Mouse (Mus musculus) kidney, embryonic 16.5 days (tissue): ENCODE results near the gene Traf3ip2. TPM values are rescaled to one million over a fixed set of nuclear protein-coding genes. Genes with fewer than 3 reads are reported as not detected.

Experiments used
- ATAC-seq: fragments of 200-750 bp; cut with Nextera tagmentation; 2 replicates; pipeline ENCODE4 v1.8.0; 2017; ENCODE audit warnings: moderate TSS enrichment; ENCODE audit not compliant: low FRiP score, low TSS enrichment
- H3K27ac ChIP-seq: fragments of 300-500 bp; sonication (generic); 2 replicates; pipeline ENCODE4 v1.5.1; 2014; ENCODE audit warnings: low read length
- H3K27me3 ChIP-seq: fragments of 300-500 bp; sonication (generic); 2 replicates; pipeline ENCODE4 v1.6.1; 2014; ENCODE audit warnings: low read length, control low read depth, mixed read lengths; ENCODE audit not compliant: insufficient read depth
- H3K36me3 ChIP-seq: fragments of 300-500 bp; sonication (generic); 2 replicates; pipeline ENCODE4 v1.6.1; 2014; ENCODE audit warnings: low read length, control low read depth, mixed read lengths; ENCODE audit not compliant: insufficient read depth
- H3K4me1 ChIP-seq: fragments of 300-500 bp; sonication (generic); 2 replicates; pipeline ENCODE4 v1.6.1; 2014; ENCODE audit warnings: low read length, control low read depth, mixed read lengths; ENCODE audit not compliant: insufficient read depth
- H3K4me2 ChIP-seq: fragments of 300-500 bp; sonication (generic); replicated peaks from 2 replicates; pipeline ENCODE4 v1.6.1; 2014; ENCODE audit warnings: low read depth, low read length
- H3K4me3 ChIP-seq: fragments of 300-500 bp; sonication (generic); 2 replicates; pipeline ENCODE4 v1.5.1; 2014; ENCODE audit warnings: mild to moderate bottlenecking, low read length
- H3K9ac ChIP-seq: fragments of 300-500 bp; sonication (generic); replicated peaks from 2 replicates; pipeline ENCODE4 v1.6.1; 2014; ENCODE audit warnings: low read length
- H3K9me3 ChIP-seq: fragments of 300-500 bp; sonication (generic); 2 replicates; pipeline ENCODE4 v1.6.1; 2016; ENCODE audit warnings: low read length, control low read depth
- WGBS: fragments of 180-500 bp; shearing (Covaris S2); extraction: QIAGEN DNeasy Blood & Tissue Kit; methylation state at CpG from one replicate; pipeline ENCODE4 v1.1.7; 2014; 5-methylcytosine and 5-hydroxymethylcytosine counted together
- polyA plus RNA-seq: library from polyadenylated mRNA; unstranded; fragments of >200 nt; fragmentation: Nextera tagmentation; extraction: Ambion mirVana; gene quantifications from 2 replicates; pipeline ENCODE4 v1.2.1, GENCODE M21; 2015

Traf3ip2 gene
- polyA plus RNA-seq, 1 experiment from 2014 or later: 18.9 TPM

DNA sequence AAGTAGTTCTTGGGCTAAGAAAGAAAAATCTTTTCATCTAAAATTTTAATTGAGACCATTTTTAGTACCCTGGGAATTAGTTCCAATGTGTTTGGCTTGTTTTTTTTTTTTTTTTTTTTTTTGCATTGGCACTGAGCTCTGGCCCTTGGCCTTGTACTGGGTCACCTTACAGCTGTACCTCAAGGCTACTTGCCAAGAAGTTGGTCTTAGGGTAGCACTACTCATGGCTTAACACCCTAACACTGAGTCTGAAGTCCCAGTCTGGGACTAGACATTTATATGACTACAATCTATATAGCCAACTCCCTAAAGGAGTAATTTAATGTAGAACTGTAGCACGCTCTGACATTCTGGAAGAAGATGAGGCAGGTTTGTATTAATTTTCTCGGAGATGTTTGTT lies 69.8 kb downstream of the Traf3ip2 start:
- no peak for ATAC-seq
- Histone ChIP-seq H3K27me3 (no peaks in the 10 kb centered on the region), H3K4me2 (no peak overlapping the region), H3K27ac (no peak overlapping the region), H3K4me1 (peaks cover 3% of the 10 kb centered on the region; the same call in 1 of the 2 replicates), H3K9me3 (no peaks in the 10 kb centered on the region), H3K36me3 (no peaks in the 10 kb centered on the region), H3K9ac (no peak overlapping the region), H3K4me3 (no peak overlapping the region)
- WGBS: 68% methylated on average over 2 of the region's 2 CpGs

DNA sequence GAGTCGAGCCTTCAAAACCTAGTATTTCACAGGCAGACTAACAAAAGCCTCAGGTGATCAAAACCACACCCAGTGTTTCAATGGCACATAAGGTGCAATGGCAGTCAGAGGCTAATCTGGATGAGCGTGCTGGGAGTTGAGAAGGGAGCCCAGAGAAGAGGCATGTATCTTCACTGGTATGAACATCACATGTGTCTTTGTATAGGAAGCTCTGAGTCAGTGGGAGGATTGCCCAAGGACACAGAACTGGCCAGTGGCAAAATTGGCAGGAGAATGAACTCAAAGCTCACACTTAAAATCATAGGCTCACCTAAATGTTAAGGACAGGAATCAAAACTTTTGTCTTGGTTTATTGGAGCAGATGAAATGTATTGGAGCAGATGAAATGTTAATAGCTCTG lies 70.7 kb downstream of the Traf3ip2 start:
- 88% methylated on average over 2 of the region's 2 CpGs for WGBS
- no peak for ATAC-seq

DNA sequence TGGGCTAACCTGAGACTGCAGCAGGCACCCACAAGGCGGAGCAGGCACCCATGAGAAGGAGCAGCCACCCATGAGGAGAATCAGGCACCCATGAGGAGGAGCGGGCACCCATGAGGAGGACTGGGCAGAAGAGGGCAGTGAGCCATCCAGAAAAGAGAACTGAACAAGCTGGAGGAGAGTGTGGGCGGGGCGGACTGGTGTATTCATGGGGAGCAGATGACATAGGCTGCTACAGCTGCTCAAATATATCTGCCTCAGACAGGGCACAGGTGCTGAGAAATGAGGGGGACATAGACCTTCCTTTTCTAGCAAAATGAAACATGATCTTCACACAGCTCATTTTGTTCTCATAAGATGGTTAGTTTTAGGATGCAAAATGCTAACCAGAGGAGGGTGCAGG lies 74.1 kb downstream of the Traf3ip2 start:
- 93% methylated on average over 4 of the region's 4 CpGs for WGBS
- H3K27me3 ChIP-seq: no peaks in the 10 kb centered on the region
- no peak for ATAC-seq

More for the DNA sequence above, 70.7 kb downstream of the Traf3ip2 start:
- Histone ChIP-seq H3K27me3 (no peaks in the 10 kb centered on the region), H3K9ac (no peak overlapping the region), H3K4me2 (no peak overlapping the region), H3K36me3 (no peaks in the 10 kb centered on the region), H3K4me1 (peaks cover 7% of the 10 kb centered on the region), H3K9me3 (no peaks in the 10 kb centered on the region), H3K27ac (no peak overlapping the region), H3K4me3 (no peak overlapping the region)

DNA sequence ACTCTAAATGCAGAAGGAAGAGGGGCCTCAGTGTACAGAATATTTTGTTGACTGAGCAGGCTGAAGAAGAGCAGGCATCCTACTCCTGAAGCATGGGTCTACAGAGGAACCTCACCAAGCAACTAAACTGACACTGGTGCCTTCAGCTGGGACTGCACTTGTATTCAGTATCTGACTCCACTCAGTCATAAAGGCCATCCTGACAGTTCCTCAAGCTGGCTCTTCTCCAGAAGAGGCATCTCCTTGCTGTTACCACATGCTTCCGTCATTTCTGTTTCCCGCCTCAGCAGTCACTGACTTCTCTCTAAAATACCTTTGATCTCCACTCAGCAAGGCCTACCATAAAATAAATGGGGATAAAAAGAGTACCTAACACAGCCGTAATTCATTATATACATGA lies 75.1 kb downstream of the Traf3ip2 start:
- no peak for ATAC-seq
- H3K27ac ChIP-seq: no peak overlapping the region
- H3K36me3 ChIP-seq: no peaks in the 10 kb centered on the region
- no peak overlapping the region for H3K4me2 ChIP-seq
- WGBS: 60% methylated on average over 3 of the region's 3 CpGs
- H3K4me1 ChIP-seq: peaks cover 13% of the 10 kb centered on the region
- H3K9ac ChIP-seq: no peak overlapping the region
- no peaks in the 10 kb centered on the region for H3K27me3 ChIP-seq
- H3K4me3 ChIP-seq: no peak overlapping the region
- no peaks in the 10 kb centered on the region for H3K9me3 ChIP-seq

More for the DNA sequence above, 74.1 kb downstream of the Traf3ip2 start:
- H3K36me3 ChIP-seq: no peaks in the 10 kb centered on the region
- peaks cover 12% of the 10 kb centered on the region for H3K4me1 ChIP-seq
- no peak overlapping the region for H3K4me3 ChIP-seq
- no peak overlapping the region for H3K9ac ChIP-seq
- H3K9me3 ChIP-seq: no peaks in the 10 kb centered on the region
- H3K27ac ChIP-seq: no peak overlapping the region
- no peak overlapping the region for H3K4me2 ChIP-seq

DNA sequence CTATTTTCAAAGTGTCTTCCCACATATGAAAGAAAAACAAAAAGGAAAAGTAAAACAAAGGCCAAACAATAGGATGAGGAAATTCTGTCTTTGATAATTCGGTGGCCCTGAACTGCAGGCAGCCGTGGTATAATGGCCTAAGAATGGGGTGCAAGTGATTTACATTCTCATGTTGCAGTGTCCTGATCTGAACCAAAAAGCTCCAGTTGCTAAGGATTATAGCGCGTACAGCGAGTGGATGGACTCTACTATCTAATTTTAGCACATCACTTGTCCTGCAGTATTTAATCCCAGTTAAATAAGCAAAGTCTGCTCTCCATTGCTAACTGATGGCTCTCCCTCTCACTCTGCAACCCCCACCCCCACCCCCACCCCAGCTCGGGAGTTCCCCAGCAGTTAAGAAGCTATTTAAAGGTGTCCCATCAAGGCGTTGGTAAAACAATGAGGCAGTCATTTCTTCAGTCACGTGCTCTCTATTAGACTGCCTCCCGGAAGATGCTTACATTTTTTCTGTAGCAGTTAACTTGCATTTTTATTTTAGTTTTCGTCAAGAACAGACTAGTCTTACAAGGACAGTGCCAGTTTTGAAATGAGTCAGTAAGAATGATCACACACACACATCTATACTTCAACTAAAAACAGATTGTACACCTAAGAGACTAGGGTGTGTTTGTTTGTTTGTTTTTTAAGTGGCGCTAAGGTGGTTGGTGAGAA lies 78.8 kb downstream of the Traf3ip2 start:
- ATAC-seq: no peak
- no peak overlapping the region for H3K4me2 ChIP-seq
- no peak overlapping the region for H3K4me3 ChIP-seq
- H3K27me3 ChIP-seq: no peaks in the 10 kb centered on the region
- H3K36me3 ChIP-seq: no peaks in the 10 kb centered on the region
- no peaks in the 10 kb centered on the region for H3K9me3 ChIP-seq
- H3K4me1 ChIP-seq: peaks cover 10% of the 10 kb centered on the region
- no peak overlapping the region for H3K27ac ChIP-seq
- 47% methylated on average over 11 of the region's 11 CpGs for WGBS
- no peak overlapping the region for H3K9ac ChIP-seq

DNA sequence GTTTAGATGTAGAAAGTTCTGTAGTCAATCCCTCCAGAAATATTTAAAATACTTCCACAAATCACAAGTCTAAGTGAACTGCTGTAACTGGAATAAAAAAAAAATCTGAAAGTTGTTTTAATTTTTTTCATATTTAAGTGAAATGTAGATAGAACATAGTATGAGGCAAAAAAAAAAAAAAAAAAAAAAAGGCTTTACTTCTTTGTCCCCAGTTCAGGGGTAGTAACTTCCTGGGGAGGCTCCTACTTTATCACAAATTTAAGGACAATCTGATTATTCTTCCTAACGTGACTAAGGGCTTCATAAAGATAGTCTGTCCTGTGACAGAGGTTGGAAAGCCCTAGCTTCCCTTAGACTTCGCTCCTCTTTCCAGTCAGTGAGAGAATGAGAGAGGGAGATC lies 79.4 kb downstream of the Traf3ip2 start:
- no peaks in the 10 kb centered on the region for H3K9me3 ChIP-seq
- ATAC-seq: no peak

More for the DNA sequence above, 79.4 kb downstream of the Traf3ip2 start:
- Histone ChIP-seq H3K27ac (no peak overlapping the region), H3K4me1 (peaks cover 10% of the 10 kb centered on the region), H3K4me2 (no peak overlapping the region), H3K4me3 (no peak overlapping the region), H3K36me3 (no peaks in the 10 kb centered on the region), H3K9ac (no peak overlapping the region), H3K27me3 (no peaks in the 10 kb centered on the region)
- WGBS: 85% methylated on average over 2 of the region's 2 CpGs

Other genes starting within 250 kb of the Traf3ip2 start
- gene Fyn, start 244.1 kb upstream of the Traf3ip2 start, polyA plus RNA-seq: 22.4 and 26.1 TPM in 2 replicates
- 13.8 and 15.9 TPM in 2 replicates for gene Rev3l, start 119.2 kb downstream of the Traf3ip2 start, polyA plus RNA-seq